Mouse (Mus musculus): ENCODE results near the gene Ggact.

The Ggact gene

DNA sequence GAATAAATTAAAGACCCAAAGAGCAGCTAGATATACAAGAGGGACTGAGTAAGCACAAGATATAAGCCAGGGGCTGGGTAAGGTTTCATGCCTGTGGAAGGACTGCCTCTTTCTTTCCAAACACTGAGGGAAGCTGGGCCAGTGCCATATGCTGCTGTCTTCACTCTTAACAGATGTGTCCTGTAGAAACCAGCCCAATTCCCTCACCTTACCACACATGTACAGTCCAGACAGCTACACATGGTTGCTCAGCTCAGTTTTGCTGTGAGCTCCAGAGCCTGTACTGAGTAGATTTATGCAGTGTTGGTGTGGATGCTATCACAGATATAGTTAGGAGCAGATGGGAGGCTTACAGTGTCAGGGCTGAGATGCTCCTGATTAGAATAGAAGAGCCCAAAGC is 12.9 kb downstream of the Ggact start:
- no peak for DNase-seq (ENCODE audit: low read depth, low spot score)

DNA sequence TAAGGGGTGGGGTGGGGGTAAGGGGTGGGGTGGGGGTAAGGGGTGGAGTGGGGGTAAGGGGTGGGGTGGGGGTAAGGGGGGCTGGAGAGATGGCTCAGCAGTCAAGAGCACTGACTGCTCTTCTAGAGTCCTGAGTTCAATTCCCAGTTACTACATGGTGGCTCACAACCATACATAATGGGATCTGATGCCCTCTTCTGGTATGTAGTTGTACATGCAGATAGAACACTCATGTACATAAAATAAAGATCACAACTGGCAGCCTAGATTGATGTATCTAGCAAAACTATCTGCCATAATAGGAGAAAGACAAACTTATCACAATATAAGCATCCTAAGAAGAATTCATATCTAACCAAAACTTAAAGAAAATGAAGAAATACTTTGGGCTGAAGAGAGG is 15.0 kb downstream of the Ggact start:
- DNase-seq (ENCODE audit: low read depth, low spot score), result no peak

DNA sequence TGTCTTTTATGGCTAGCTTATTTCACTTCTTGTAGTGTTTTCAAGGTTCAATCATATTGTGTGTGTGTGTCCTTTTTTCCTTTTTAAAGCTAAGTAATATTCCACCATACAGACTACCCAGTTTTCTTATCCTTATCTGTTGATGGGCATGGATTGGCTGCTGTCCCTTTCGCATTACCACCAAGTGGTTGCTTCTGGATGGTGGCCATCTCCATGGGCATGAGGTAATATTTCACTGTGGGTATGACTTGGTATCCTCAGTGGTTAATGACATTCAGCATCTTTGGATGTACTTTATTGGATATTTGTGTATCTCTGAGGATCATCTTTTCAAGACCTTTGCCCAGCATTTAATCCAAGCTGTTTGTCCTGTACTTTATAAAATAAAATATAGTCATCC is 17.5 kb downstream of the Ggact start:
- DNase-seq (ENCODE audit: low read depth, low spot score), result no peak

DNA sequence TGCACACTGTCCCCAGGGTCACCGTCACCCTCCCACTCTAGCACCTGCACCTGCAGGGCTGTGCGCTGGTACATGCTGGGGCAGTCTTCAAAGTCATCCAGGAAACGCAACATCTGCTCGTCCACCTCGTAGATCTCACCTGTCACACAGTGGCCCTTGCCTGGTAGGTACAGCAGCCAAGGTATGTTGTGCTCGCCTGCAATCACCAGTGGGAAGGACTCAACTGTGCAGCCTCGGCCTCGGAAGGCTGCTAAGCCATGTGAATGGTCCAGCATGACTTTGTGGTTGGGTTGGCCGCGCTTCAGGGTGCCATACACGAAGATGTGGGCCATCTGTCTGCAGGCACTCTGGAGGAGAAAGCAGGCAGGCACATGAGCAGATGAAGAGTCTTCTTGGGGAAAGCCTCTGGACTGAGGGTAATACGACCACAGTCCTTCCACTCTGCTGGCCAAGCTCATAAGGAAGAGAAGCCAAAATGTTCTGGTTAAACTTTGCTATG is 22.0 kb downstream of the Ggact start:
- no peak for DNase-seq (ENCODE audit: low read depth, low spot score)

DNA sequence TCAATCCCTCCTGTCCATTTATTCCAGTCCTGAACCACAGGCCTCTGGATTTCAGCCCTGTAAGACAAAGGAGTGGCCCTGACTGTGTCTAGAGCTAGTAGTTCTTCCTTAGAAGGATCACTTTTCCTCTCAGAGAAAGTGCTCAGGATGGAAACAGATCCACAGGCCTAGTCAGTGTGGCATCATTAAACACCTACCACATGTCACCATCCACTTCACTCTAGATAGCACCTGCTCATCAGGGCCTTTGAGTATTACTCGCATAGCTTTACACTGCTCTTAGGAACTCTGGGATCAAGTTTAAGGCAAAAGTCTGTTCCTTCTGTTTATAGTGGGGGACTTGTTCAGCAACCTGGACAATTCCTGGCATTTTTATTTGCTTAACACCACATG is 25.1 kb downstream of the Ggact start:
- DNase-seq (ENCODE audit: low read depth, low spot score), result no peak

DNA sequence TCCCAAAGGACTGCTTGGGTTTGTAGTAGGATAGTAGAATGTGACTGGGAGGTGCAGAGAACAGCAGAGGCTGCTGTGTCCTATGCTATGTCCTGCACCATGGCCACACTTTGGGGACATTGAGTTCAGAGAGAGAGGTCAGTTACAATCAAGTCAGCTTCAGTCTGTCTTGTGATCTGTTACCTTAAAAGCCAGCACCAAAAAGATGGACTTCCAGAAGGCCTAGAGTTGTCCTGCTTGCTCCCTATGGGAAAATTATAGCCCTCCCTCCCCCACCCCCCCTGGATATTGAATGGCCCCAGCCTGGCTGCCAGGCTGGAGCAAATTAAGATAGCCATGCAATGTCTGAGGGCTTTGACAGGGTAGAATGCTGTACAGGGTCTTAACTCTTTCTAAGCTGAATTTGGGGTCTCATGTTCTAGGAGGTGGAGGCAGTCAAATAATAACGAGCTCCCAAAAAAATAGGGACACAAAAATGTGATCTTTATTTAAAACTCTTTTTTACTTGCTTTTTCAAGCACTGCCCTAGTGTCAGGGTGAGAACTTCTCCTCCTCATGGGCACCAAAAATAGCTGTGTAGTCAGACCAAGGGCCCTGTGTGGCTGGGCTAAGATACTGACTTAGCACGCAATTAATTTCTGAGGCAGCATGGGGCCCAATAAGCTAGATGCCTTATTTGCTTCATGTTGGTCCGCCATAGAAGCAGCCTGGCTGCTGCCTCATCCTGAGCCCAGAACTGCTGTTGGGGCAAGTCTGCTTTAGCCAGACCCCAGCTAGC is 25.7 kb downstream of the Ggact start:
- no peak for DNase-seq (ENCODE audit: low read depth, low spot score)

DNA sequence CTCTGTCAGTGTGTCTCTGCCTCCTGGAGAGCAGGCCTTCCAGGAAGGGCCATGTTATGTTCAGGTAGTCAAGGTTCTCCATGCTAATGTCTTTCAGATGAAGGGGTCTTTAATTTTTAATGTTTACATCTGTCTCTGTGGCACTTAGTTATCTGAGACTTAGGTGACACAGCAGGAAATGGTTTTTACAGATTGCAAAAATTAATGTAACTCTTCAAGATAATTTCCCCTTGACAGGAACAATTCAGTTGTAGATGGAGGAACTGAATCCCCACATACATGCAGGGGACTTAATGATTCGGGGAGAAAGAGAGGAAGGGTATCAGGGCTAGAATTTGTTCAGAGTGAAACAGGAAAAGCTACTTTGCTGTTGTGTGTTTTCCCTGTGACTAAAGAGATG is 26.3 kb downstream of the Ggact start:
- no peak for DNase-seq (ENCODE audit: low read depth, low spot score)

DNA sequence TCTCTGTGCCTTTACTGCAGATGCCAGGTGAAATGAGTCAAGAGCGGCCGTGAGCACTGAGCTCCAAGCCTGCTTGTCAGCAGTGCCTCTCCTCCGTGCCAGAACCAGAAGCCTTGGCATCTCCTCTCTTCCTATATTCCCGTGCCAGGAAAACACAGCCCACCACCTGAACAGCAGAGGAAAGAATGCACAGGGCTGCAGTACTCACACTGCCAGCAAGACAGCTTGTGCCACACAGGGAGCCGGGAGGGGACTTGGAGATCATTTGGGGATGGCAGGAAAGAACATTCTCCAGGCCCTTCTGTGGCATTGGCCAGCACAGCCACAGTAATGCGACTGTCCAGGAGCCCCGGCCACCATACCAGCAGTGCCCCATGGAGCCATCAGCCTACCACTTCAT is 27.7 kb downstream of the Ggact start:
- no peak for DNase-seq (ENCODE audit: low read depth, low spot score)

DNA sequence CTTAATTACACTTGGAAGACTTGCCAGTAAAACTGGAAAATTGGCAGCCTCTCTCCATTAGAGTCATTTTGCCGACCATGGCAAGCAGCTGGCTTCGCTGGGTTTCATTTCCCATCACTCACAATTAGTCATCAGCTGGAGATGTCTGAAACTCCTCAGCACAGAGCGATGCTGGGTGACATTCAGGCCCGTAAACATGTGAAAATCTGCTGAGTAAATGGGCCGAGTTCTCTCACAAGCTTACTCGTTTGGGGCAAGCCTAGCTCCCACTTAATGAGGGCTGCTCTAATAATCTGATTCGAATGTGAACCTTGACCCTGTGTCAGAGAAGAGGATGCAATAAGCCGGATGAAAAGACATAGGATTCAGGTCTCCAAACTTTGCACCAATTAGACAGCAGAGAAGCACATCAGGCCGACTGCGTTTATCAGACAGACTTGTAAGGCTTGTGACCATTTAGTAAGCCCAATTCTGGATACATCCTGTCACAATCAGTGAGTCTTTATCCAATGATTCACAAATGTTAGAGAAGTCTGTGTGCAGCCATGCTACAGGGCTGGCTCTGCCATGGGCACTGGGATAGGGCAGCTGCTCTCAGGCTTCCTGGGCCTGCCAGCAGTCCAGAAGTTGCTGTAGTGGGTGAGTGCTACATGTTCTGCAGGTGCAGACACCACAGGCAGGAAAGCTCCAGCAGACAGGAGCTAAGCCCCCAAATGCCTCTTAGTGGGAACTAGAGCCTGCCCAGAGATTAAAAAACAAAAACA is 29.6 kb downstream of the Ggact start:
- no peak for DNase-seq (ENCODE audit: low read depth, low spot score)

DNA sequence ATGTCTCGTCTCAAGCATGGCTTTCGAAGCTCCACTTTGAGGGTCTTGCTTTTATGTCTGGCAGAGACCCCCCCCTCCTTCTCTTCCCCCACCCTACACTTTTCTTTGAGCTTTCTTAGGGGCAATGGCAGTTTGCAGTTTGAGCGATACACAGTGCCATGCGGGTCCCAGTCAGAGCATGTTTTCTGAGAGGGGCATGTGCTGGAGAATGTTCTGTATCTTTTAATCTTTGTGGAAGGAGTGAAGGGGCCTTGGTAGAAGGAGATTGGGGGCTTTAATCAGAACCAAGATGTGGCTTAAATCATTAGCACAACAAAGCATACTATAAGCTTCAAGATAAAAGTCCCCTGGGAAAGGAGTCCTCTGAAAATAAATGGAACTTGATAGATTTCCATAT is 30.1 kb downstream of the Ggact start:
- DNase-seq (ENCODE audit: low read depth, low spot score), result no peak

DNA sequence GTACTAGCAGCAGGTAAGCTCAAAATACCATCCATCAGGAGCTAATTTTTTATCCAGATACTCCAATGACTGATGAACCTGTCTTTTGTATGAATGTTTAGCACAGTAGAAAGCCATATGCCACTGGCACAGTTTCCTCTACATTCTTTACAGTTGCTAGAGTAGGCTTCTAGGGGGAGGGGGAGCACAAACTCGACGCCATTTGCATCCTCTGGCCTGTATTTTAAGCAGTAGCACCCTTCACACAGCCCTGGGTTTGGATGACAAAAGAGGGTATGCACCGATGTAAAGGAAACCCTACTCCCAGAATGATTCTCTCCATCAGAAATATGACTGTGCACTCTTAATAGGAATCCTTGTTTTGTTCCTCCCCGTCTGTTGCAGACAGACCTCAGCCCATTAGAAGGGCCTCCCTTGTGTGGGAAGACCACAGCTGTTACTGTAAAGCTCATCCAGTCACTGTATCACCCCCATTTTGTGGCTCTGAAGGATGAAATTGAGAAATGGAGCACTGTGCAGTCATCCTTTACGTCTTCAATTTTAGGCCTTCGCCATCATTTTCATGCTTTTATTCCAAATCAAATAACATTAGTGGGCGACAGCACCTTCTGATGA is 30.7 kb downstream of the Ggact start:
- DNase-seq (ENCODE audit: low read depth, low spot score), result no peak

DNA sequence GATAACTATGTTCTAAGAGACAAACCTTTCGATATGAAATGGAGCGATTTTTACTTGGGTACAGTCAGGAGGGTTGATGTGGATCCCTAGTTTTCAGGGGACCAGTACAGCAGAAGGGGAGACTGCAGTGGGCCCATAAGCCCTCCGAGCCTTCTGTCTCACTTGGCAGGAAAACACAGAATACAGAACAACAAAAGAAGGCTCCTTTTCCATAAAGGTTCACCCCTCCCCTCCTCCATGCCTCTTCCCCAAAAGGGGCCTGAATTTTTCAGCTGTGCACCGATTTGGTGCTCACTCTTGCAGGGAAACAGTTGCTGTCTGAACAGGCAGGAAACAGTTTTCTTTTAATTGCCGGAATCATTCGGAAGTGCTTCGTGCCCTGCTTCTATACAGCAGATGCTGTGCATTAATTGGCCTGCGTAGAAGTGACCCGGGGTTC is 31.3 kb downstream of the Ggact start:
- no peak for DNase-seq (ENCODE audit: low read depth, low spot score)

DNA sequence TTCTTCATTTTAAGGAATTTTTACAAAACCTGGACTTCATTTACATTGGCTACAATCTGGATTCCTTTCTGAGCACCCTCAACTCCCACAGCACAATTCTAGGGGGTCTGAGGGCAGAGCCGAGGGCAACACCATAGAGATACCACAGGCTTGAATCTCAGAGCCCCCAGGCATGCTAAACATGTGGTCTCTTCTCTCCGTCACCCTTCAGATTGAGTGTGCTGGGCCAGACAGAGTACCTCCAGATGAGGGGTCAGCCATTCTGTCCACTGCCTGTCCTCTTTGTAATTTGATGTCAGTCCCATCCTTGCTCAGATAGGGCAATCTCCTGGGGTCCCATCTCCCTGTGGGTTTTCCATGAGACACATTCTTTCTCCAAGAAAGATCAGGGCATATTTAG is 31.9 kb downstream of the Ggact start:
- no peak for DNase-seq (ENCODE audit: low read depth, low spot score)

DNA sequence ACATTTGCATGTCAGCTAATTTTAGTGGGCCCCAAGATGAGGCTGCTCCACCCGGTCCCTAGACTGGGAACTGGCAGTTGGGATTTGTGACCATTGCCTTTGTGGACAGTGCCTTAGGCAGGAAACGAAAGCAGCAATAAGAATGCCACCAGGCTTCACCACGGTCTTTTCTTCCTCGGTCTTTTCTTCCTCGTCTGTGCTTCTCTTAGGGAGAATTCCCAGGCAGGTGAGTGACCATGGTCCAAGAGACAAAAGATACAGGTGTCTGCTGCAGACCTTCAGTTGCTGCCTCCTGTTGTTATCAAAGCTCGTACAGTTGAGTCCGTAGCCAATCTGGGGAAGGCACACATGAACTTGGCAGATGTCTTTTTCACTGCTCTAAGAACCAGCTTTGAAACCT is 33.3 kb downstream of the Ggact start:
- no peak for DNase-seq (ENCODE audit: low read depth, low spot score)

DNA sequence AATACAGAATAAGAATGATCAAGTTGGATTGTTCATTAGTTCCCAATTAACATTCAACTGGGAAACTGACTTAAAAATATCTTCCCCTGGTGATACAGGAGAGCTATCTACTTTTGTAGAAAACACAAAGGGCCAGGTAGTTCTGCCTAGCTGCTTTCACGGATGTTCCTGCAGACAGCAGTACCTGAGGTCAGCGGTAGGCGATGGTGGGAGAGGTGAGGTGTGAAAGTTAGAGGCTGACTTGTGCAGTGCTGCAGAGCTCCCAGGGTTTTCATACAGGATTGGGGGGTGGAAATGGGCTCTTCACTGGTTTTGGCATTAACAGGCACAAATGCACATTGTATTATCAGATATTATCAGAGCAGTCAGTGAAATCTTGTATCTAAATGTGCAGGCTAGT is 35.8 kb downstream of the Ggact start:
- no peak for DNase-seq (ENCODE audit: low read depth, low spot score)

DNA sequence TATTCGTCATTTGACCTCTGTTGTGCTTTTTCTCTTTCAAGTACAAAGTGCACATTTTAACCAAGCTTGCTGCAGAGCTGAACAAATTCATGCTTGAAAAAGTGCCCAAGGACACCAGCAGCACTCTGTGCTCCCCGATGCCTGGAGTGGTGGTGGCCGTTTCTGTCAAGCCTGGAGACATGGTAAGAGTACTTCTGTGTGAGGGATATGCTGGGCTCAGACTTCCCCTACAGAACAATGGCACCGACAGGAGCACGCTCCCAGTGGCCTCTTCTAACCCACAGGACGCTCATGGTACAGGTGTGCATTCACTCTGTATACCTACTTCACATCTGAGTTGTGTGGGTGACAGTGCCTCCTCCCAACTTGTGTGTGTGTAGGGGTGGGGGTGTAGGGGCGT is 36.8 kb downstream of the Ggact start:
- no peak for DNase-seq (ENCODE audit: low read depth, low spot score)

DNA sequence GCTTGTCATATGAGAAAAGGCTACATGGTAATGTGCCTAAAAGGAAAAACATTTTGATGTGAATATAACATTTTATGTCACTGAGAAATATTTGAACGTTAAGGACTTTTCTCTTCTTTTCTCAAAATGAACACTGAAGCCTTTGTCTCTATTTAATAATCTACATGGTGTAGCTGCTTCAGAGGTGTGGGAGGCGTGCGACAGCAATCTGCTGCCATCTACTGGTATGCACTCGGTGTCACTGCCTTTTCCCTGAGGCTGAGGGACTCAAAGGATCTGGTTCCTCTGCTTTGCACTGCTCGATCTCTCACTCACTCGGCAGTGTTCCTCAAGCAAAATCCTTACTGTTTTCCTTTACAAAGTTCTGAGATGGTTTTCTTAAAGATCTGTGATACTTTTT is 37.4 kb downstream of the Ggact start:
- DNase-seq (ENCODE audit: low read depth, low spot score), result peak; percentile 87

DNA sequence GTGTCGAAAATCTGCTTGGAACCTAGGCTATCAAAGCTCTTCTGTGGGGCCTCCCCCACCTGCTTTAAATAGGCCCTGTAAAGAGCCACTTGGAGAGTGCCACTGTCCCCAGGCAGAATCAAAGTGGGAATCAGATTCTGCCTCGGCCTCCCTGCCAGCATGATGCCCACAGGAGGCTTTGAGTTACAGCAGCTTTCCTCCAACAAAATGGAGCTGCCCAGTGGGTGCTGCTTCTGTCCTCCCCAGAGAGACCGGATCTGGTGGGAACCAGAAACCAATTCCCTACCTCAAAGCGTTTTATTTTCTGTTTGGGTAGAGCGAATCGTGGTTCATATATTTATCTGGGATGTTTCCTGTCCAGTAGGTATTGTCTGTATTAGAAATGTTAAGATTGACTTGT is 37.9 kb downstream of the Ggact start:
- no peak for DNase-seq (ENCODE audit: low read depth, low spot score)

DNA sequence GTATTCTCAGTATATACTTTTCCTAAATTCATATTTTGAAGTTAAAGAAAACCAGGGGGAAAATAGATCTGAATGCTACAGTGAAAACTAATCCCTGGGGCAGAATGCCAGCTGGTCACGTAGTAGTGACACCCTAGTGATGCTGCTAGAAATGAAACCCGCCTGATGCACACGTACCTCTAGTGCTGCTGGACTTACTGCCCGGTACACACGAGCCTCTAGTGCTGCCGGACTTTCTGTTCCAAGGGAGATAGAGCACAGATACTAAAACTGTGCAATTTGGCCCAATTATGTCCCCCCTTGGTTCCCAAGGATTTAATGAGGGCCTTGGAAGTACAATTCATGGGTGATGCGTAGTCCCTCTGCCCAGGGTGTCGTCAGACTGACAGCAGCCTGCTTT is 38.5 kb downstream of the Ggact start:
- DNase-seq (ENCODE audit: low read depth, low spot score), result no peak

DNA sequence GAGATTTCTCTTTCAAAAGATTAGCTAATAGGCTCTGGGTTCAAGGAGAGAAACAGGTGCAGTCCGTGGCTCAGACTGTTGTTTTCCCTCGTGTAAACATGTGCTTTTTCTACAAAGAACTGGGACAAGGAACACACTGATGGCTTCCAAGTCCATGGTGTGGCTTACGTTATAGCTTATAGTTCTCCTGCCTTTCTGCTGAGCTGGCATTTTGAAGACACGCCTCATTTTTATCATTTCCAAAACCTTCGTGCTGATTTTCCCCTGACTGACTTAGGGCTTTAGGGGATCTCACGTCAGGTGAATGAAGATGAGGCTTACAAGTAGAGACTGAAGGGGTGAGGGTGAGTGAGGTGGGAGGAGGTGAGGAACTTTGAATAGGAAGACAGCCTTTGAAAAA is 40.9 kb downstream of the Ggact start:
- DNase-seq (ENCODE audit: low read depth, low spot score), result no peak

DNA sequence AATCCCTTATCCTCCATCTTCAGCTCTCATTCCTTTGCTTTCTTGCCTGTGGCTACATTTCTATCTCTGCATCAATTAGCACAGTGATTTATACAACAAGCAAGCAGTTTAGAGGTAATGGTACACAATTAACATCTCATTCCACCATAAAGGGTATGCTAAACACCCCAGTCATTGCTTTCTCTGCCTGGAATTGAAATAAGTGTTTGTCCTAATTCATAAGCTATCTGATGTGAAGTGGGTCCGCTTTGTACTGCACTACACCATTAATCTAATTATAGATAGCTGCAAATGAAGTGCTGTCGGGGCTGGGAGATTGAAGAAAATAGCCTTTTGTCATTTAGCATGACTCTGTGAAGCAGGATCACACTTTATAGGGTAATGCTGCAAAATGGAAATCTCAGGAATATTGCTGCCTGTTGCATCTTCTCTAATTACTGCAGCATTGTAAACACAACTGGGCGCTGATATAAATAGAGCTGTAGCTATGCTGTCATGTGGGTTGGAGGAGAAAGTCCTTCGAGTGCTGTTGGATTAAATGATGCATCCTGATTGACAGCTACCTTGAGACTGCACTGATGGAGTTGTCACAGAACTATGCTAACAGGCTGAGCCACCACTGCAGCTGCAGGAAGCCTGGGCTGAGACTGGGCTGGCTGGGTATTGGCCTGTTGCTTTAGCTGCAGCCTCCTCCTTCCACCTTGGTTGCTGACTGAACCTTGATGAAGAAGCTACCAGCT is 41.5 kb downstream of the Ggact start:
- DNase-seq (ENCODE audit: low read depth, low spot score), result no peak

DNA sequence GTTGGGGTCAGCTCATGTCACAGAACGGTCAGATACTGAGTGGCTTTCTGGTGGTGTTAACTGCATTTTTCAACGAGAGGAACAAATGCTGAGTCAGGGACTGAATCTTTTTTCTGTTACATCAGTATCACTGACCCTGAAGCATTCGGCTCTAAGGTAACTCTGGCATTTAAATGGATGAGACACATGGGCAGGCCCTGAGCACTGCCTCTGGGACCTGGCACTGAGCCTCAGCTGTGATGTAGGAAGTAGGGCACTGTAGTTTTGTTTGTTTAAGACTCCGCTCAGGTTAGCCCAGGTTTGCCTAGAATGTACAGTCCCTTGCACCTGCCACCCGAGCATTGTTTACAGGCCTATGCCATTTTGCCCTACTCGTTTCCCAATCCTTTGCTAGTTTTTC is 43.7 kb downstream of the Ggact start:
- DNase-seq (ENCODE audit: low read depth, low spot score), result no peak

Measured in mesoderm, embryonic 11.5 days (tissue).